Mouse (Mus musculus): Measurements from ENCODE around the gene Fam227a. TPM values are rescaled to one million over a fixed set of nuclear protein-coding genes. Genes with fewer than 3 reads are reported as not detected.
"Not testable (repeated sequence)": the region's sequence is repeated elsewhere in the genome, so short reads cannot be mapped to it uniquely, and the experiment has no call there.

Fam227a gene
- polyA plus RNA-seq, 1 experiment from 2014 or later = 0.15 TPM

- WGBS (ENCODE audit: insufficient replicate concordance) = 4% methylated on average over 15 of the region's 15 CpGs
- peak overlapping the region; percentile 92 for H3K4me3 ChIP-seq (ENCODE audit: low read depth, low read length)
- no peaks in the 10 kb centered on the region for H3K9me3 ChIP-seq (replicated peaks; ENCODE audit: control insufficient read depth, low read length)
- no peaks in the 10 kb centered on the region for H3K36me3 ChIP-seq (ENCODE audit: control insufficient read depth, insufficient read depth)
- H3K27ac ChIP-seq (ENCODE audit: low read length) = peak overlapping the region; percentile 99
- H3K27me3 ChIP-seq (ENCODE audit: control insufficient read depth, insufficient read depth, low read depth, low read length) = no peaks in the 10 kb centered on the region
- H3K4me1 ChIP-seq (ENCODE audit: control insufficient read depth, low read depth, low read length) = peaks cover 66% of the 10 kb centered on the region
- H3K4me2 ChIP-seq (ENCODE audit: low read depth, low read length) = peak overlapping the region; percentile 89
- no peak for ATAC-seq (ENCODE audit: low read depth)
- peak overlapping the region; percentile 98 for H3K9ac ChIP-seq (ENCODE audit: low read depth, low read length)
These were observed 27.5 kb upstream of the Fam227a start for GRCm38 (mm10) chr15:79686046-79686869.

DNA sequence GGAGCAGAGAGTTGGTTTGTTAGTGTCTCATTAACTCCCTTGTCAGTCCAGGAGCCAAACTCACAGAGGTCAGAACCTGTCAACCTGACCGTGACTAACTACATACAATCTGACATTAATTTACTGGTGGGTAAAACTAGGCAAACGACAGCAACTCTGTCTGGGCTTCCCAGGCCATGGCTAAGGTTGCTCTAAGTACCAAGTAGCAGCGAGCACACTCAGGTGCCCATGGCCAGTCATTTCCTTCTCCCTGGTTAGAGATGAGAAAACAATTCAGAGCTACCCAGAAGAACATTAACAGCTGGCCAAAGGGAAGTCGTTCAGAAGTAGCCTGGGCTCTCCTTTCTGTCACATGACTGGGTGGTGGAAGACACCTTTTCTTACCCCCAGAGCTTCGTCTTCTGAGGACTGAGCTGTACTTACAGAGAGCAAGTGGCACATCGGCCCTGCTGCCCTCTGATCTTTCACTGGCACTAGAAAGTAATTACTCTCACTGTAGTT lies 26.4 kb upstream of the Fam227a start:
- Histone ChIP-seq H3K4me3 (ENCODE audit: low read depth, low read length) (peak overlapping the region; percentile 92), H3K36me3 (ENCODE audit: control insufficient read depth, insufficient read depth) (no peaks in the 10 kb centered on the region), H3K4me2 (ENCODE audit: low read depth, low read length) (peak overlapping the region; percentile 89), H3K27ac (ENCODE audit: low read length) (peak overlapping the region; percentile 99), H3K9me3 (replicated peaks; ENCODE audit: control insufficient read depth, low read length) (no peaks in the 10 kb centered on the region), H3K9ac (ENCODE audit: low read depth, low read length) (peak overlapping the region; percentile 98), H3K4me1 (ENCODE audit: control insufficient read depth, low read depth, low read length) (peaks cover 73% of the 10 kb centered on the region), H3K27me3 (ENCODE audit: control insufficient read depth, insufficient read depth, low read depth, low read length) (no peaks in the 10 kb centered on the region)
- WGBS (ENCODE audit: insufficient replicate concordance) = 18% methylated on average over 6 of the region's 6 CpGs
- ATAC-seq (ENCODE audit: low read depth) = no peak

DNA sequence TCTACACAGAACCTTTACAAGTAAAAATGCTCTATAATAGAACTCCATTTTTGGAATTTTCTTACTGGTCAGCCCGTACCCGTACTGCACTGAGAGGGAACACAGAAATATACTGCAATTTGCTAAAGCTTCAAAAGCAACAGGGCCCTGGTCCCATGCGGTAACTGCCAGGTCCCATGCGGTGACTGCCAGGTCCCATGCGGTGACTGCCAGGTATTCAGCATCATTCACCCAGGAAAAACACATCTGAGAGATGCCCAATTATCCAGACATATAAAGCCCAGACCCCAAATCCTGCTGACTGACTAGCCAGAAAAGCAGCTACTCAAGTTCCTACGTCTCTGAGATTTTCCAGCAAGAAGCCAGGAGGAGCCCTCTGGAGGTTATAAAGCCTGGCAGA lies 25.9 kb upstream of the Fam227a start:
- no peak for ATAC-seq (ENCODE audit: low read depth)
- Histone ChIP-seq H3K27me3 (ENCODE audit: control insufficient read depth, insufficient read depth, low read depth, low read length) (no peaks in the 10 kb centered on the region), H3K4me3 (ENCODE audit: low read depth, low read length) (peak overlapping the region; percentile 92), H3K9me3 (replicated peaks; ENCODE audit: control insufficient read depth, low read length) (no peaks in the 10 kb centered on the region), H3K4me1 (ENCODE audit: control insufficient read depth, low read depth, low read length) (peaks cover 70% of the 10 kb centered on the region), H3K36me3 (ENCODE audit: control insufficient read depth, insufficient read depth) (no peaks in the 10 kb centered on the region), H3K4me2 (ENCODE audit: low read depth, low read length) (peak overlapping the region; percentile 89), H3K27ac (ENCODE audit: low read length) (peak overlapping the region; percentile 99), H3K9ac (ENCODE audit: low read depth, low read length) (peak overlapping the region; percentile 98)
- 75% methylated on average over 6 of the region's 6 CpGs for WGBS (ENCODE audit: insufficient replicate concordance)

DNA sequence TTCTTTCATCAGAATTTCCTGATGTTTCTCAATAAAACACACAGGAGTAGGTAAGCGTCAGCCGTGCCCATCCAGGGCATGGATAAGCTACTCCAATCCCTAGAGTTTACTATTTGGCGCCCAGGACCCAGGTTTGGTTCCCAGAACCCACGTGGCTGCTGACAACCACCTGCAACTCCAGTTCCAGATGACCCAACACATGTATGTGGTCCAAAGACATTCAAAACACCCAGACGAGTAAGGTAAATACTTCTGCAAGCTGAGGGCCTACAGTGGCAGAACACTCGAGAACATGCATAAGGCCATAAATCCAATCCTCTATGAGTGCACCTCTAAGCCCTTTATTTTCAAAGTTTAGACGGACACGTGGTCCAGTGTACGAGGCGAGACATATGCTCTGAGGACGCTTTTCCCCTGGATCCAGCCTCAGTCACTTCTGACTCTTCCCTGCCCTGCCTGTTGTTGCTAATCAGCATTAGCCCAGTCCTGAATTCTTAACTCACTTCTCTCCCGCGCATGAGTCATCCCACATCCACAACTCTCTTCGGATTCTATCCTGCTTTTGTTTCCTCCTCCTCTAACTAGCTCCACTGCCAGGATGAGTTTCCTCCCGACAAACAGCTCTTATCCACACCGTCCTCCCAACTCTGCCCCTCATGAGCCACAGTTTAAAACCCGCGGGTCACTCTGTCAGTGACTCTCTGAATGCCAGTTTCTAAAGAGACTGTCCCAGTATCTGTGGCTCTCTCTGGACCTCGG lies 25.1 kb upstream of the Fam227a start:
- H3K27ac ChIP-seq (ENCODE audit: low read length) = peak overlapping the region; percentile 99
- peaks cover 64% of the 10 kb centered on the region for H3K4me1 ChIP-seq (ENCODE audit: control insufficient read depth, low read depth, low read length)
- no peaks in the 10 kb centered on the region for H3K9me3 ChIP-seq (replicated peaks; ENCODE audit: control insufficient read depth, low read length)
- ATAC-seq (ENCODE audit: low read depth) = no peak
- H3K9ac ChIP-seq (ENCODE audit: low read depth, low read length) = peak overlapping the region; percentile 98
- peak overlapping the region; percentile 89 for H3K4me2 ChIP-seq (ENCODE audit: low read depth, low read length)
- no peaks in the 10 kb centered on the region for H3K27me3 ChIP-seq (ENCODE audit: control insufficient read depth, insufficient read depth, low read depth, low read length)
- 49% methylated on average over 19 of the region's 19 CpGs for WGBS (ENCODE audit: insufficient replicate concordance)
- peak overlapping the region; percentile 92 for H3K4me3 ChIP-seq (ENCODE audit: low read depth, low read length)
- H3K36me3 ChIP-seq (ENCODE audit: control insufficient read depth, insufficient read depth) = no peaks in the 10 kb centered on the region

GRCm38 (mm10) chr15:79683146-79683545 lies 24.4 kb upstream of the Fam227a start:
- Histone ChIP-seq H3K27ac (ENCODE audit: low read length) (peak overlapping the region; percentile 99), H3K4me1 (ENCODE audit: control insufficient read depth, low read depth, low read length) (peaks cover 62% of the 10 kb centered on the region), H3K4me2 (ENCODE audit: low read depth, low read length) (peak overlapping the region; percentile 89), H3K9me3 (replicated peaks; ENCODE audit: control insufficient read depth, low read length) (no peaks in the 10 kb centered on the region), H3K36me3 (ENCODE audit: control insufficient read depth, insufficient read depth) (no peaks in the 10 kb centered on the region), H3K4me3 (ENCODE audit: low read depth, low read length) (peak overlapping the region; percentile 92), H3K27me3 (ENCODE audit: control insufficient read depth, insufficient read depth, low read depth, low read length) (no peaks in the 10 kb centered on the region), H3K9ac (ENCODE audit: low read depth, low read length) (peak overlapping the region; percentile 40)
- WGBS (ENCODE audit: insufficient replicate concordance) = 56% methylated on average over 6 of the region's 6 CpGs
- peak; percentile 14 for ATAC-seq (ENCODE audit: low read depth)

GRCm38 (mm10) chr15:79681973-79682372 lies 23.2 kb upstream of the Fam227a start:
- WGBS (ENCODE audit: insufficient replicate concordance) = 61% methylated on average over 4 of the region's 4 CpGs
- peak overlapping the region; percentile 99 for H3K27ac ChIP-seq (ENCODE audit: low read length)
- peaks cover 63% of the 10 kb centered on the region for H3K4me1 ChIP-seq (ENCODE audit: control insufficient read depth, low read depth, low read length)
- no peak overlapping the region for H3K4me3 ChIP-seq (ENCODE audit: low read depth, low read length)
- H3K9ac ChIP-seq (ENCODE audit: low read depth, low read length) = no peak overlapping the region
- no peaks in the 10 kb centered on the region for H3K9me3 ChIP-seq (replicated peaks; ENCODE audit: control insufficient read depth, low read length)
- H3K4me2 ChIP-seq (ENCODE audit: low read depth, low read length) = 0 out of 2 replicates have a peak overlapping the region, but pooled peaks have one; percentile 89
- no peaks in the 10 kb centered on the region for H3K27me3 ChIP-seq (ENCODE audit: control insufficient read depth, insufficient read depth, low read depth, low read length)
- ATAC-seq (ENCODE audit: low read depth) = peak; percentile 55
- peaks cover 2% of the 10 kb centered on the region; the same call in 1 of the 2 replicates for H3K36me3 ChIP-seq (ENCODE audit: control insufficient read depth, insufficient read depth)

DNA sequence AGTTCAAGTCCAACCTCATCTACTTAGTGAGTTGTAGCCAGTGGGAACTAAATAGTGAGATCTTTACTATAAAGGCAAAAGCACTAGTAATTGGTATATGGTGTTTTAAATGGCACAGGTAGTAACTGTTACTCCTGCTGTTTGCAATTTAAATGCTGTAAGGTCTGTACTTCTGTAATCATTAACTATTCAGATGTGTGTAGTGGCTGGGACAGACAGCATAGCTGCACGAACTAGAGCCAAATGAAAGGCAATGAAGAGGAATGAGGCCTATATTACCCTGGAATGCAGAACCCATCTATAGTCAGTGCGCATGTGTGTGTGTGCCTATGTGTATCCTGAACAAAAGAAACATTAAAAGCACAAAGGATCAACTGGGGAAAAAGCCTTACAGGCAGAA lies 19.2 kb upstream of the Fam227a start:
- WGBS (ENCODE audit: insufficient replicate concordance) = 76% methylated on average over 2 of the region's 2 CpGs
- peak; percentile 34; the same call in 1 of the 2 replicates for ATAC-seq (ENCODE audit: low read depth)
- no peak overlapping the region for H3K4me2 ChIP-seq (ENCODE audit: low read depth, low read length)
- no peak overlapping the region; the same call in 1 of the 2 replicates for H3K9ac ChIP-seq (ENCODE audit: low read depth, low read length)
- no peaks in the 10 kb centered on the region for H3K27me3 ChIP-seq (ENCODE audit: control insufficient read depth, insufficient read depth, low read depth, low read length)
- no peak overlapping the region for H3K4me3 ChIP-seq (ENCODE audit: low read depth, low read length)
- peaks cover 28% of the 10 kb centered on the region for H3K4me1 ChIP-seq (ENCODE audit: control insufficient read depth, low read depth, low read length)
- H3K36me3 ChIP-seq (ENCODE audit: control insufficient read depth, insufficient read depth) = peaks cover 35% of the 10 kb centered on the region
- H3K27ac ChIP-seq (ENCODE audit: low read length) = no peak overlapping the region; the same call in 1 of the 2 replicates
- H3K9me3 ChIP-seq (replicated peaks; ENCODE audit: control insufficient read depth, low read length) = no peaks in the 10 kb centered on the region

DNA sequence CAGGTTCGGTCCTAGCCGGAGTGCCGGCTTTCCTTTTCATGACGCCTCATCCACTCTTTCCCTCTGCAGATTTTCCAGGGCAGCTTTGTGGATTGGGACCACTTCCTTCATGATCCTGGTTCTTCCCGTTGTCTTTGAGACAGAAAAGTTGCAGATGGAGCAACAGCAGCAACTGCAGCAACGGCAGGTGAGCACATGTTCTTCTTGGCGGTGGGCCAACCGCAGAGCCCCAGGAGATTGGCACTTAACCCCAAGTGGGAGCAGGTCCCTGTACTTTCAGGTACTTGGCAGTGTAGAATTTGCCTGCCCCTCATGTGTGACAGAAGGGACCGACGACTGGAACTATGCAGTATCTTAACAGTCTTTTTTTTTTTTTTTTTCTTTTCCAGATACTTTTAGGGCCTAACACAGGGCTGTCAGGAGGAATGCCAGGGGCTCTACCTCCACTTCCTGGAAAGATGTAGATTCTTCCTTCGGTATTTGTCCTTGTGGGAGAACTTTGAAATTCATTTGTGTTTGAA lies 13.1 kb upstream of the Fam227a start:
- not testable (repeated sequence) for ATAC-seq (ENCODE audit: low read depth); H3K27ac ChIP-seq (ENCODE audit: low read length); H3K9me3 ChIP-seq (replicated peaks; ENCODE audit: control insufficient read depth, low read length); H3K27me3 ChIP-seq (ENCODE audit: control insufficient read depth, insufficient read depth, low read depth, low read length)
- Histone ChIP-seq H3K9ac (ENCODE audit: low read depth, low read length) (peak overlapping the region; percentile 18; the same call in 1 of the 2 replicates), H3K4me1 (ENCODE audit: control insufficient read depth, low read depth, low read length) (peaks cover 13% of the 10 kb centered on the region), H3K36me3 (ENCODE audit: control insufficient read depth, insufficient read depth) (peaks cover 33% of the 10 kb centered on the region), H3K4me2 (ENCODE audit: low read depth, low read length) (peak overlapping the region; percentile 71), H3K4me3 (ENCODE audit: low read depth, low read length) (peak overlapping the region; percentile 74)
- WGBS (ENCODE audit: insufficient replicate concordance) = 73% methylated on average over 11 of the region's 11 CpGs

All from liver, embryonic 16.5 days (tissue).